In genomic region chr1:36307495-36308280, GRCm38 (mm10) we compare ENCODE assay signal across 7 mouse cellular contexts. TPM values are rescaled to one million over a fixed set of nuclear protein-coding genes. Genes with fewer than 3 reads are reported as not detected.
A peak's percentile ranks its signal among the peaks of the same experiment; 100 is the strongest.
DNase-seq lines count a peak whose midpoint lies in the region; ATAC-seq lines count a peak whose summit lies in the region.

Arid5a (plus strand) TSS chr1:36307733.

- H3K27me3 ChIP-seq in intestine, embryonic 15.5 days (replicated peaks): 0 out of 2 replicates have a peak, but pooled peaks cover 9% of the 10 kb centered on the region
- peaks cover 43% of the 10 kb centered on the region for H3K27me3 ChIP-seq in midbrain, embryonic 10.5 days (ENCODE audit: low read depth, poor library complexity, severe bottlenecking)

- peaks cover 16% of the 10 kb centered on the region; the same call in 1 of the 2 replicates for H3K4me1 ChIP-seq in intestine, embryonic 15.5 days (replicated peaks)
- peaks cover 32% of the 10 kb centered on the region for H3K4me1 ChIP-seq in midbrain, embryonic 10.5 days

- peak within 1 kb of the TSS; percentile 46; the same call in 1 of the 2 replicates for H3K27ac ChIP-seq in intestine, embryonic 15.5 days
- peak within 1 kb of the TSS; percentile 65; the same call in 1 of the 2 replicates for H3K27ac ChIP-seq in midbrain, embryonic 10.5 days (replicated peaks)

- H3K36me3 ChIP-seq in intestine, embryonic 15.5 days: no peaks in the 10 kb centered on the region
- H3K36me3 ChIP-seq in midbrain, embryonic 10.5 days: no peaks in the 10 kb centered on the region

- H3K4me2 ChIP-seq in intestine, embryonic 15.5 days (replicated peaks): peak within 1 kb of the TSS; percentile 90

- intact Hi-C loops in left cerebral cortex, postnatal 25 days (cut with DNase I): no loop called here

- H3K9me3 ChIP-seq in intestine, embryonic 15.5 days: no peaks in the 10 kb centered on the region
- H3K9me3 ChIP-seq in midbrain, embryonic 10.5 days (replicated peaks): no peaks in the 10 kb centered on the region

- peak; percentile 87 to 92 for DNase-seq in adrenal gland, adult (ENCODE audit: inconsistent age in 2 of 2, low spot score in 1 of 2)
- DNase-seq in embryo, embryonic 10.5 days (ENCODE audit: low spot score): peak; percentile 96
- peak; percentile 85 for DNase-seq in gastrocnemius, postnatal 25 days
- peak; percentile 84 to 92 for DNase-seq in left cerebral cortex, postnatal 25 days (ENCODE audit: low spot score in 2 of 2)
- DNase-seq in midbrain, embryonic 10.5 days (ENCODE audit: low spot score): peak; percentile 94
- peak; percentile 86 for DNase-seq in right cerebral cortex, postnatal 4 days

- under 1% methylated on average over 65 of the region's 65 CpGs for WGBS in intestine, embryonic 15.5 days
- WGBS in midbrain, embryonic 10.5 days: 1% methylated on average over 65 of the region's 65 CpGs

- H3K4me3 ChIP-seq in intestine, embryonic 15.5 days (replicated peaks): peak within 1 kb of the TSS; percentile 60
- H3K4me3 ChIP-seq in midbrain, embryonic 10.5 days: peak within 1 kb of the TSS; percentile 73

- ATAC-seq in intestine, embryonic 15.5 days: peak; percentile 94

- peak within 1 kb of the TSS; percentile 61 for H3K9ac ChIP-seq in intestine, embryonic 15.5 days

RNA-seq across cellular contexts. Expression of gene Arid5a, which starts in this region (rescaled TPM):
- total RNA-seq in gastrocnemius, postnatal 25 days (2021): 10 to 100 TPM in 1 of 2 experiments, 1 to 10 TPM in 1; 5.4 to 10.5 TPM
- 3.2 and 5.3 TPM in 2 replicates for polyA plus RNA-seq in intestine, embryonic 15.5 days (2015; fragmentation: Nextera tagmentation; extraction: Ambion mirVana)
- 10 to 100 TPM; 14.9 to 16.4 TPM for total RNA-seq in left cerebral cortex, postnatal 25 days (2021)
- 3.4 and 4.0 TPM in 2 replicates for polyA plus RNA-seq in midbrain, embryonic 10.5 days (2016; fragmentation: Nextera tagmentation; extraction: Ambion mirVana)

Comparison
In these comparisons a context has a peak if more than half of its experiments do, and no peak if none do; other contexts are left out.
1. Peak in every context shown above with its lines: DNase-seq, ATAC-seq, H3K4me3 ChIP-seq and H3K27ac ChIP-seq.